Mouse (Mus musculus) cerebellum, postnatal 4 days (tissue): Measurements from ENCODE around the gene Cln3.

Experiments
- DNase-seq, 2 experiments: peaks; one replicate each; pipeline ENCODE4 v3.0.0; 2022; ENCODE audit warnings: low spot score in 2 of 2, mixed read lengths in 1 of 2

Gene Cln3

DNA sequence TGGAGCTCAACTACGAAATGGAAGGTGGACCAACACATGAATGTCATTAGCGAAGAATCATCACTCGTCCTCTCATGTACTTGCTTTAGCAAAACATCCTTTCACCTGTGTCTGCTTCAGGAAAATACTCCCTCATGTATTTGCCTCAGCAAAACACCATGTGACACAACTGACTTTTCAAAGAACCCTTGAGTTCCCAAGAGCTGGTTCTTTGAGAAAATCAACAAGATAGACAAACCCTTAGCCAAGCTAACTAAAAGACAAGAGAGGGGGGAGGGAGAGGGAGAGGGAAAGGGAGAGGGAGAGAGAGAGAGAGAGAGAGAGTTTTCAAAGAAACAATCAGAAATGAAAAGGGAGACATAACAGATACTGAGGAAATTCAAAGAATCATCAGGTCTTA is 62.3 kb downstream of the Cln3 start:
- no peak for DNase-seq
